Mouse (Mus musculus): ENCODE measurements around the gene Aknad1.

The Aknad1 gene

GRCm38 (mm10) chr3:108787754-108788454, 48.4 kb downstream of the Aknad1 start:
- no peak for DNase-seq (ENCODE audit: extremely low spot score)

- no peak for DNase-seq (ENCODE audit: extremely low spot score)
Measured at GRCm38 (mm10) chr3:108788455-108788794, 49.0 kb downstream of the Aknad1 start.

GRCm38 (mm10) chr3:108789299-108789698, 49.8 kb downstream of the Aknad1 start:
- no peak for DNase-seq (ENCODE audit: extremely low spot score)

- no peak for DNase-seq (ENCODE audit: extremely low spot score)
Measured at GRCm38 (mm10) chr3:108790499-108790898, 51.0 kb downstream of the Aknad1 start.

GRCm38 (mm10) chr3:108791054-108791706, 51.7 kb downstream of the Aknad1 start:
- DNase-seq (ENCODE audit: extremely low spot score), result no peak

GRCm38 (mm10) chr3:108792420-108792819, 53.0 kb downstream of the Aknad1 start:
- DNase-seq (ENCODE audit: extremely low spot score), result no peak

- DNase-seq (ENCODE audit: extremely low spot score), result no peak
Measured at GRCm38 (mm10) chr3:108794780-108795179, 55.3 kb downstream of the Aknad1 start.

GRCm38 (mm10) chr3:108795554-108796299, 56.3 kb downstream of the Aknad1 start:
- DNase-seq (ENCODE audit: extremely low spot score), result no peak

- DNase-seq (ENCODE audit: extremely low spot score), result no peak
Measured at GRCm38 (mm10) chr3:108796386-108796785, 56.9 kb downstream of the Aknad1 start.

- DNase-seq (ENCODE audit: extremely low spot score), result no peak
Measured at GRCm38 (mm10) chr3:108797723-108798122, 58.3 kb downstream of the Aknad1 start.

- no peak for DNase-seq (ENCODE audit: extremely low spot score)
Measured at GRCm38 (mm10) chr3:108798375-108798774, 58.9 kb downstream of the Aknad1 start.

GRCm38 (mm10) chr3:108805622-108806021, 66.2 kb downstream of the Aknad1 start:
- DNase-seq (ENCODE audit: extremely low spot score), result no peak

- no peak for DNase-seq (ENCODE audit: extremely low spot score)
Measured at GRCm38 (mm10) chr3:108810747-108811263, 71.3 kb downstream of the Aknad1 start.

GRCm38 (mm10) chr3:108815631-108816030, 76.2 kb downstream of the Aknad1 start:
- DNase-seq (ENCODE audit: extremely low spot score), result no peak

GRCm38 (mm10) chr3:108830493-108830892, 91.0 kb downstream of the Aknad1 start:
- no peak for DNase-seq (ENCODE audit: extremely low spot score)

- DNase-seq (ENCODE audit: extremely low spot score), result no peak
Measured at GRCm38 (mm10) chr3:108831750-108832149, 92.3 kb downstream of the Aknad1 start.

Data from embryo, embryonic 9.5 days (tissue).